Mouse (Mus musculus) ES-E14 (cell line): ENCODE results near the gene Chga. TPM values are rescaled to one million over a fixed set of nuclear protein-coding genes. Genes with fewer than 3 reads are reported as not detected.

ENCODE experiments used
- DNase-seq: peaks from one replicate; pipeline ENCODE4 v3.0.0-alpha.2; 2013; ENCODE audit warnings: low read depth, low spot score
- H3K27ac ChIP-seq: 2 replicates; pipeline ENCODE4 v1.5.1; 2012; ENCODE audit warnings: low read depth, mild to moderate bottlenecking, low read length, moderate library complexity, mixed read lengths; ENCODE audit not compliant: poor library complexity, insufficient read depth, severe bottlenecking
- H3K36me3 ChIP-seq: 2 replicates; pipeline ENCODE4 v1.6.1; 2012; ENCODE audit warnings: mild to moderate bottlenecking, low read length, moderate library complexity, mixed read lengths; ENCODE audit not compliant: control insufficient read depth, poor library complexity, insufficient read depth, severe bottlenecking
- H3K4me1 ChIP-seq, 2 experiments: fragments of 150-350 bp in 1 of 2; sonication (generic) in 1 of 2; 2 replicates each; pipeline ENCODE4 v1.6.1; 2012; ENCODE audit warnings: low read length in 2 of 2, mild to moderate bottlenecking in 1 of 2, mixed read lengths in 1 of 2; ENCODE audit not compliant: control insufficient read depth in 2 of 2, insufficient read depth in 2 of 2, poor library complexity in 1 of 2
- H3K4me3 ChIP-seq, 2 experiments: fragments of 150-350 bp in 1 of 2; sonication (generic) in 1 of 2; 2 replicates each; pipeline ENCODE4 v1.5.1; 2012; ENCODE audit warnings: low read length in 2 of 2, low read depth in 1 of 2, mild to moderate bottlenecking in 1 of 2, mixed read lengths in 1 of 2; ENCODE audit not compliant: insufficient read depth in 1 of 2, poor library complexity in 1 of 2, severe bottlenecking in 1 of 2
- H3K9ac ChIP-seq: 2 replicates; pipeline ENCODE4 v1.6.1; 2012; ENCODE audit warnings: low read depth, mild to moderate bottlenecking, low read length, mixed read lengths; ENCODE audit not compliant: poor library complexity, insufficient read depth, severe bottlenecking
- H3K9me3 ChIP-seq: fragments of 150-350 bp; sonication (generic); 2 replicates; pipeline ENCODE4 v1.6.1; 2012; ENCODE audit warnings: low read depth, mild to moderate bottlenecking, low read length; ENCODE audit not compliant: control insufficient read depth, insufficient read depth
- CHD2 ChIP-seq: IDR thresholded peaks from 2 replicates; pipeline ENCODE4 v1.6.1; 2014; ENCODE audit warnings: mild to moderate bottlenecking, low read depth, low read length, inconsistent platforms
- HCFC1 ChIP-seq: IDR thresholded peaks from 2 replicates; pipeline ENCODE4 v1.6.1; 2012; ENCODE audit warnings: low read length, inconsistent platforms, borderline replicate concordance; ENCODE audit not compliant: insufficient read depth
- MAFK ChIP-seq: IDR thresholded peaks from 2 replicates; pipeline ENCODE4 v1.6.1; 2014; ENCODE audit warnings: mild to moderate bottlenecking, low read depth, low read length, inconsistent platforms; ENCODE audit not compliant: insufficient read depth
- ZC3H11A ChIP-seq: IDR thresholded peaks from 2 replicates; pipeline ENCODE4 v1.6.1; 2012; ENCODE audit warnings: low read depth, mild to moderate bottlenecking, inconsistent platforms, low read length, borderline replicate concordance
- ZNF384 ChIP-seq: IDR thresholded peaks from 2 replicates; pipeline ENCODE4 v1.6.1; 2012; ENCODE audit warnings: low read depth, low read length, inconsistent platforms
- in situ Hi-C, 2 experiments: fragments of 600-800 bp; cut with MboI; formaldehyde crosslinking; loops; one replicate each; pipeline ENCODE4 v1.15.1; 2025; ENCODE audit warnings: low sequenced_read_pairs in 2 of 2, inconsistent platforms in 1 of 2; ENCODE audit not compliant: unreplicated experiment in 2 of 2
- total RNA-seq: library from RNA; depleted of rRNA; stranded (reverse); fragments of 300-350 nt; gene quantifications from 2 replicates; pipeline ENCODE4 v1.2.3, GENCODE M21; 2012

Chga gene
- total RNA-seq, 1 experiment = 11.9 TPM

- TF ChIP-seq ZNF384 = no peak
- Histone ChIP-seq H3K9me3 (no peaks in the 10 kb centered on the region), H3K4me1 (peaks cover 0 to 6% of the 10 kb centered on the region in 2 experiments; a peak in 2 of 4 replicates), H3K36me3 (no peaks in the 10 kb centered on the region), H3K4me3 (no peak overlapping the region), H3K27ac (no peak overlapping the region), H3K9ac (no peak overlapping the region)
- DNase-seq = no peak
- in situ Hi-C loops = no loop called here
These were observed 2.6 kb downstream of the Chga start for GRCm38 (mm10) chr12:102557372-102557771.

- in situ Hi-C loops = no loop called here
- Histone ChIP-seq H3K9me3 (no peaks in the 10 kb centered on the region), H3K9ac (no peak overlapping the region), H3K4me1 (peaks cover 0 to 5% of the 10 kb centered on the region in 2 experiments; a peak in 1 of 4 replicates), H3K27ac (no peak overlapping the region), H3K4me3 (no peak overlapping the region), H3K36me3 (peaks cover 12% of the 10 kb centered on the region)
- DNase-seq = no peak
- no peak for TF ChIP-seq HCFC1
- no peak for TF ChIP-seq ZNF384
- no peak for TF ChIP-seq ZC3H11A
- TF ChIP-seq MAFK = no peak
- no peak for TF ChIP-seq CHD2
These were observed 10.3 kb downstream of the Chga start for GRCm38 (mm10) chr12:102565086-102565485.

GRCm38 (mm10) chr12:102566951-102567350 lies 12.2 kb downstream of the Chga start:
- in situ Hi-C loops = no loop called here
- H3K4me3 ChIP-seq = no peak overlapping the region
- H3K27ac ChIP-seq = no peak overlapping the region
- H3K9ac ChIP-seq = no peak overlapping the region
- H3K36me3 ChIP-seq = peaks cover 30% of the 10 kb centered on the region
- no peak for DNase-seq
- TF ChIP-seq MAFK (no peak), ZNF384 (no peak), HCFC1 (no peak), ZC3H11A (no peak), CHD2 (no peak)
- peaks cover 0 to 5% of the 10 kb centered on the region in 2 experiments; a peak in 1 of 4 replicates for H3K4me1 ChIP-seq
- no peaks in the 10 kb centered on the region for H3K9me3 ChIP-seq

- TF ChIP-seq HCFC1 = no peak
- no peak for TF ChIP-seq ZC3H11A
- TF ChIP-seq CHD2 = no peak
- no peak for TF ChIP-seq ZNF384
- no peak for TF ChIP-seq MAFK
- DNase-seq = no peak
- Histone ChIP-seq H3K36me3 (peaks cover 39% of the 10 kb centered on the region), H3K4me3 (no peak overlapping the region), H3K9ac (no peak overlapping the region), H3K27ac (no peak overlapping the region), H3K9me3 (no peaks in the 10 kb centered on the region), H3K4me1 (peaks cover 0 to 3% of the 10 kb centered on the region in 2 experiments; a peak in 1 of 4 replicates)
- in situ Hi-C loops = no loop called here
These were observed 13.4 kb downstream of the Chga start for GRCm38 (mm10) chr12:102568219-102568618.

- H3K9me3 ChIP-seq = no peaks in the 10 kb centered on the region
- DNase-seq = no peak
- H3K9ac ChIP-seq = no peak overlapping the region; the same call in 1 of the 2 replicates
- H3K4me1 ChIP-seq = peaks cover 0 to 3% of the 10 kb centered on the region in 2 experiments; a peak in 1 of 4 replicates
- TF ChIP-seq ZC3H11A (no peak), HCFC1 (no peak), ZNF384 (no peak), CHD2 (no peak), MAFK (no peak)
- no peak overlapping the region for H3K27ac ChIP-seq
- peaks cover 56% of the 10 kb centered on the region for H3K36me3 ChIP-seq
- in situ Hi-C loops = no loop called here
- no peak overlapping the region for H3K4me3 ChIP-seq
These were observed 15.3 kb downstream of the Chga start for GRCm38 (mm10) chr12:102570111-102570510.
